Mouse (Mus musculus): ENCODE measurements around the gene Grk1. TPM values are rescaled to one million over a fixed set of nuclear protein-coding genes. Genes with fewer than 3 reads are reported as not detected.

The Grk1 gene
- polyA plus RNA-seq (2016; fragmentation: Nextera tagmentation; extraction: Ambion mirVana), result 0.03 TPM in 1 of 2 replicates, not detected in the other

DNA sequence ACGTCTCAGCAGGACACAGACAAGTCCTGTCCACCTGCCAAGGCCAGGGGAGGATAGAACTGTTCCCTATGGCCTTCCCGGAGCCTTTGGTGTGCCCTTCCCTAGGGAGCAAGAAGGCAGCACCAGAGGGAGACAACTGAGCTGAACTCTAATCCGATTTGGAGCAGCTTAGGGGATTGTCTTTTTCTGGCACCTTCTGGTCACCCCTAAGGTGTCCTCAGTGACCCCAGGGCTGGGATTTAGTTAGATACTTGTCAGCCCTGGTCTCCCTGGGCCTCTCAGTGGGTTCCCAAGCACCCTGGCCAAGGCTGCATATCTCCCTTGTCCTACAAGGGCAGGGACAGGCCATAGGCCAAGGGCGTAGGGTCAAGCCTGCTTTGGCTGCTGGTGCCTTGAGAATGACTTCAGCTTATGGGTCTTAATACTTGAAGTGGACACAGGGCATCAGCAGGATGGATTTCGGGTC, at the start of gene Grk1:
Grk1 (plus strand) TSS at position 416 of the 466 bp plus-strand sequence.
- 81% methylated on average over 5 of the region's 5 CpGs for WGBS
- no peaks in the 10 kb centered on the region for H3K27me3 ChIP-seq
- no peak within 1 kb of the TSS for H3K27ac ChIP-seq (replicated peaks)
- no peaks in the 10 kb centered on the region for H3K9me3 ChIP-seq
- H3K4me3 ChIP-seq, result no peak within 1 kb of the TSS
- no peak within 1 kb of the TSS for H3K4me2 ChIP-seq (replicated peaks)
- no peak within 1 kb of the TSS for H3K9ac ChIP-seq (replicated peaks)
- ATAC-seq (ENCODE audit: low FRiP score, low read depth), result no peak; the same call in 1 of the 2 replicates
- H3K36me3 ChIP-seq, result no peaks in the 10 kb centered on the region
- H3K4me1 ChIP-seq, result no peaks in the 10 kb centered on the region

DNA sequence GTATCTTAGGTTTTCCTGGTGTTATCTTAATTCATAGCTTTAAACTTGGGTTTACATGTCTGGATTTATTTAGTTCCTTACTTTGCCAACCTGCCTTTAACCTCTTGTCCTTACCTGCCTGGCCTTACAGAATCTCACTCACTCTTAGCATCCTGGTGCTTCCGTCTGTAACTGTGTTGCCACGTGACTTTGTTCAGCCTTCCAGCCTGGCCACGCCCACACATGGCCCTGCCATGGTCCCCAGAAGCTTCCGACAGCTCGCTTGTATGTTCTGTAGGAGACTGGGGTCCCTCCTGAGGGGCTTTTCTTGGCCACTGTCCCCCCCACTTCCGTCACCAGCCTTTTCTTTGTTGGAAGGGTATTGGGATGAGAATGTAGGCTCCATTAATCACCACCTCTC, 48.7 kb upstream of the Grk1 start:
- H3K4me2 ChIP-seq (replicated peaks), result no peak overlapping the region
- no peaks in the 10 kb centered on the region for H3K27me3 ChIP-seq
- H3K4me1 ChIP-seq, result no peaks in the 10 kb centered on the region
- H3K4me3 ChIP-seq, result no peak overlapping the region
- H3K36me3 ChIP-seq, result peaks cover 96% of the 10 kb centered on the region
- ATAC-seq (ENCODE audit: low FRiP score, low read depth), result no peak
- H3K9ac ChIP-seq (replicated peaks), result no peak overlapping the region
- H3K27ac ChIP-seq (replicated peaks), result no peak overlapping the region
- WGBS, result 91% methylated on average over 6 of the region's 6 CpGs
- H3K9me3 ChIP-seq, result no peaks in the 10 kb centered on the region

DNA sequence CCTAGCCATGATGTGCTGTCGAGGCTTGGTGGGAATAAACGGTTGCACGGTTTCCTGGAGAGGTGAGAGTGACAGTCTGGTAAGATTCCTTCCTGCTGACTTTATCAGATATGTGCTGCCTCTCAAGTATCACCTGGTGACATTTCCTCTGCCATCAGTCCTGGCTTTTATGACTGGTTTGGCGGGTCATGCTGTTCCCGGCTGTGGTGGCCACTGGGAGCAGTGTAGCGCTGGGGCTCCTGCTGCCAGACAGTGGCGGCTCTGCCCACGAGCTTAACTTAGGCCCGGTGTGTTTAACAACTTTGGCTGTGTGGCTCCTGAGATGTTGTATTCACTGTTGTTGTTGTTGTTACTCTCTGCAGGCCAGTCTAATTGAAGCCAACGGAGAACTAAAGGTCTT, 48.2 kb upstream of the Grk1 start:
- H3K27ac ChIP-seq (replicated peaks), result no peak overlapping the region
- ATAC-seq (ENCODE audit: low FRiP score, low read depth), result no peak
- no peak overlapping the region for H3K9ac ChIP-seq (replicated peaks)
- no peak overlapping the region for H3K4me2 ChIP-seq (replicated peaks)
- WGBS, result 87% methylated on average over 10 of the region's 10 CpGs
- H3K4me3 ChIP-seq, result no peak overlapping the region
- 0 out of 2 replicates have a peak, but pooled peaks cover 4% of the 10 kb centered on the region for H3K9me3 ChIP-seq
- H3K4me1 ChIP-seq, result no peaks in the 10 kb centered on the region
- no peaks in the 10 kb centered on the region for H3K27me3 ChIP-seq
- peaks cover 96% of the 10 kb centered on the region for H3K36me3 ChIP-seq

DNA sequence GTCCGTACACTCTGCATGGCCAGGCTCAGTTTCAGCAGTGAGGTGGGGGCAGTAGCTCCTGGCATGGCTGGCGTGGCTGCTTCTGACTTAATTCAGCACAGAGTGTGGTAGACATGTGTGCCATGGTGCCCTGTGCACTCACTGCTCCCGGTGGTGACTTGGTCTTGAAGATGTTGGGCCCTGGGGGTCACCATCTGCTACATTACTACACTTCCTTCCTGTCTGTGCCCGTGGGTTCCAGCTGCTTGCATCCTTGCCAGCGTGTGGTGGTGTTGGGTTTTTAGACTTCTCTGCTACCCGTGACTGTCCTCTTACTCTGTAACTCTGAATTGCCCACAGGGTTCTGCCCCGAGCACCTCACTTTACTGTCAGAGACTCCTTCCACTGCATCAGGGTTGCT, 44.7 kb upstream of the Grk1 start:
- Histone ChIP-seq H3K36me3 (peaks cover 96% of the 10 kb centered on the region), H3K9ac (replicated peaks) (no peak overlapping the region), H3K4me1 (no peaks in the 10 kb centered on the region), H3K27me3 (no peaks in the 10 kb centered on the region), H3K9me3 (0 out of 2 replicates have a peak, but pooled peaks cover 6% of the 10 kb centered on the region), H3K4me3 (no peak overlapping the region), H3K4me2 (replicated peaks) (no peak overlapping the region), H3K27ac (replicated peaks) (no peak overlapping the region)
- no peak for ATAC-seq (ENCODE audit: low FRiP score, low read depth)
- WGBS, result 97% methylated on average over 7 of the region's 7 CpGs

DNA sequence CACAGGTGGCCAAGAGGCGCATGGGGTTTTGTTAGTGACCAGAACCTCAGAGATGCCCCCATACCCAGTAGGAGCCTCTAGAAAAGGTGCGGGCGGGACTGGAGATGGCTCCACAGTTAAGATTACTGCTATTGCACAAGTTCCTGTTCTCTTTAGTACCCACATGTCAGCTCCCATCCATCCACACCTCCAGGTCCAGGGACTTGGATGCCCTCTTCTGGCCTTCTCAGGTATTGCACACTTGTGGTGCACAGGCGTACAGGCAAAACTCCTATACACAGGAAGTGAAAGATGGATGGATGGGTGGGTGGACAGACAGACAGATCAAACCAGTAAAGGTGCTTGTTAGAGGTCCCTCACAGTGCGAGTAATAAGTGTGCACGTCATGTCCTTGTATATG, 43.0 kb upstream of the Grk1 start:
- 0 out of 2 replicates have a peak, but pooled peaks cover 6% of the 10 kb centered on the region for H3K9me3 ChIP-seq
- H3K36me3 ChIP-seq, result peaks cover 96% of the 10 kb centered on the region
- no peaks in the 10 kb centered on the region for H3K4me1 ChIP-seq
- H3K27ac ChIP-seq (replicated peaks), result no peak overlapping the region
- ATAC-seq (ENCODE audit: low FRiP score, low read depth), result no peak
- 99% methylated on average over 6 of the region's 6 CpGs for WGBS
- no peaks in the 10 kb centered on the region for H3K27me3 ChIP-seq
- no peak overlapping the region for H3K9ac ChIP-seq (replicated peaks)
- no peak overlapping the region for H3K4me3 ChIP-seq
- H3K4me2 ChIP-seq (replicated peaks), result no peak overlapping the region

DNA sequence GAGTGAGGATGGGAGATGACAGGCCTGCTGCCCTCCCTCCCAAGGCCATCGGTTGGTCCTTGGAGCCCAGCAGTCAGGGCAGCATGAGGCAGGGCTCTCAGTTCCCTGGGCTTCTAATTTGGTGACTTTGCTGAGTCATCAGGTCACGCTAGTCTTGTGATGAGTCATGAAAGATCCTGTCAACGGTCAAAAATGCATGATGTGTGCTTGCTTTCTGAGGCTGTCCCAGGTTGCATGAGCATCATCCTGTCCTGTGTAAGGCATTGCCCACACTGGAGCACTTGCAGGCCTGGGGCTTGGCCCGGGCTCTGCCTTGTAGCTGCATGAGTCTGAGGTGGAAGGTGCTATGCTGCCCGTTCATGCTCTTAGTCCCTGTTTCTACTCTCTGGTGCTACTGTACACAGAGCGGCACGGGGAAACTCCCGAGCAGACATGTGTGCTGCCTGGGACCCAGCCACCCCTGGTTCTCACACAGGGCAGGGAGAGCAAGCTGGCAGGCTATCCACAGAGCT, 31.7 kb upstream of the Grk1 start:
- H3K9me3 ChIP-seq, result no peaks in the 10 kb centered on the region
- no peak for ATAC-seq (ENCODE audit: low FRiP score, low read depth)
- H3K27me3 ChIP-seq, result no peaks in the 10 kb centered on the region
- no peak overlapping the region for H3K4me2 ChIP-seq (replicated peaks)
- H3K27ac ChIP-seq (replicated peaks), result no peak overlapping the region
- no peak overlapping the region for H3K4me3 ChIP-seq
- peaks cover 93% of the 10 kb centered on the region for H3K36me3 ChIP-seq
- no peaks in the 10 kb centered on the region for H3K4me1 ChIP-seq
- H3K9ac ChIP-seq (replicated peaks), result no peak overlapping the region
- WGBS, result 93% methylated on average over 8 of the region's 8 CpGs

DNA sequence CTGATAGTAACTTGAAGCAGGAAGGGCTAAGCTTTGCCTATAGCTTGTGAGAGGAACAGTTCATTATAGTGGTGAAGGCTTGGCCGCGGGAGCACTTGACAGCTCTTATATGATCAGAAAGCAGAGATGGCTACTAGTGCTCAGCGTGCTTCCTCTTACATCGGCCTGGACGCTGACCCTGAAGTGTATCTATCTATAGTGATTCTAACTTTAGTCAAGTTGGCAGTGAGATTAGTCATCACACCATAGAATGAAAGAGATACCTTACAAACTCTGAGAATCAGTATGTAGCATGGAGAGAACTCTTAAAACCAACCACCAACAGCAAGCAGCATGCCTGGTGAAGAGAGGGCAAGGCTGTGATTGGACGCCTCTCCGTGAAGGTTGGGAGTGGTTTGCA, 23.3 kb upstream of the Grk1 start:
- 95% methylated on average over 7 of the region's 7 CpGs for WGBS
- Histone ChIP-seq H3K4me1 (no peaks in the 10 kb centered on the region), H3K27ac (replicated peaks) (no peak overlapping the region), H3K4me2 (replicated peaks) (no peak overlapping the region), H3K9me3 (no peaks in the 10 kb centered on the region), H3K36me3 (peaks cover 35% of the 10 kb centered on the region), H3K4me3 (no peak overlapping the region), H3K9ac (replicated peaks) (no peak overlapping the region), H3K27me3 (no peaks in the 10 kb centered on the region)
- ATAC-seq (ENCODE audit: low FRiP score, low read depth), result no peak

DNA sequence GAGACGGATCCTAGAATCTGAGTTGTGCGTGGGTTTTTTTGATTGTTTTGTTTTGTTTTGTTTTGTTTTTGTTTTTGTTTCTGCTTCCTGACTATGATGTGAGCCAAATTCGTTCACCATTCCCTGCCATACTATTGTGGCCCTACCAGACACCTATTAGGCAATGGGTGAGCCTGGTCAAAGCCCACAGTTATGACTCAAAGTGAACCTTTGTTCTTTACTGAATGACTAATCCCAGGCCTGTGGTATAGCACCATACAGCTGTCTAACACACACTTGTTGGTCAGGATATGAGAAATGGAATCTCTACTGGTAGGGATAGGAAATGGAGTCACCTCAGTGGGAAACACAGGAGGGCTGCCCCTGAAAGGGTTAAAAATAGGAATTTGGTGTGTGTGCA, 22.3 kb upstream of the Grk1 start:
- Histone ChIP-seq H3K27ac (replicated peaks) (no peak overlapping the region), H3K36me3 (peaks cover 28% of the 10 kb centered on the region), H3K27me3 (no peaks in the 10 kb centered on the region), H3K4me3 (no peak overlapping the region), H3K9ac (replicated peaks) (no peak overlapping the region), H3K9me3 (no peaks in the 10 kb centered on the region), H3K4me1 (no peaks in the 10 kb centered on the region), H3K4me2 (replicated peaks) (no peak overlapping the region)
- no peak for ATAC-seq (ENCODE audit: low FRiP score, low read depth)
- WGBS, result 91% methylated on average over 3 of the region's 3 CpGs

DNA sequence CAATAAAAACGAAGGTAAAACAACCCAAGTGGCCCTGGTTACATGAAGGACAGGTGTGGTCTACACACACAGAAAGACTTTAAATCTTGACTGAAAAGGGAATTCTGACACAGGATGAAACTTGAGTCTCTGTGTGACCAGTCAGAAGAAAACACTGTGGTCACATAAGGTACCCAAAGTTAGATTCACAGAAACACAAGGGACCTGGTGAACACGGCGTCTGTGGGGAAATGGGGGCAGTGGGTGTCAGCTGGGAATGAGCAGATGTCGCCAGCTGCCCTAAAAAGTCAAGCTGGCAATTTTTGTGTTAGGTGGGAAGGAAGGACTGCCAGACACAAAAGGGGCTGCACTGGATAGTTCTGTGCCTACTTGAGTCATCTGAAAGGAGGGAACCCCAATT, 21.9 kb upstream of the Grk1 start:
- no peak overlapping the region for H3K27ac ChIP-seq (replicated peaks)
- H3K4me3 ChIP-seq, result no peak overlapping the region
- no peak overlapping the region for H3K4me2 ChIP-seq (replicated peaks)
- ATAC-seq (ENCODE audit: low FRiP score, low read depth), result no peak
- WGBS, result 96% methylated on average over 4 of the region's 4 CpGs
- H3K9me3 ChIP-seq, result no peaks in the 10 kb centered on the region
- no peak overlapping the region for H3K9ac ChIP-seq (replicated peaks)
- H3K4me1 ChIP-seq, result no peaks in the 10 kb centered on the region
- no peaks in the 10 kb centered on the region for H3K27me3 ChIP-seq
- H3K36me3 ChIP-seq, result peaks cover 25% of the 10 kb centered on the region

DNA sequence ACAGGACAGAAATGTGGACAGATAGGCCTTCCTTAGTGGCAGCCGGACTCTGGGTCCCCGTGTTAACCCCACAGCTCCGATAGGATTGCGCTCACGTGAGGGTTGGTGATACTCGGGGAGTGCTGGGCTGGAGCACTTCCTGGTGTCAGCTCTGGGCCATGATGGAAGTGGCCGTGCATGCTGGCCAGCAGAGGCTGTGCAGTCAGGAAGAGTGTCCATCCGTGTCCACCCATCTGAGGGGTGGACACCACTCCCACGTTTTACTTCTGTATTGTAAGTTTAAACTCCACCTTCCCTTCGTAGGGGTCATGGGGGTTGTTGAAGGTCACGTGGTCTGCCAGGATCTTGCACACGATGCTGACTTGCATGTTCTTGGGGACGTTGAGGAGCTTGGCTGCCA, 18.5 kb upstream of the Grk1 start:
- H3K4me3 ChIP-seq, result no peak overlapping the region
- H3K9me3 ChIP-seq, result no peaks in the 10 kb centered on the region
- no peak overlapping the region for H3K9ac ChIP-seq (replicated peaks)
- no peaks in the 10 kb centered on the region for H3K27me3 ChIP-seq
- ATAC-seq (ENCODE audit: low FRiP score, low read depth), result no peak
- no peaks in the 10 kb centered on the region for H3K4me1 ChIP-seq
- no peak overlapping the region for H3K27ac ChIP-seq (replicated peaks)
- 0 out of 2 replicates have a peak, but pooled peaks cover 1% of the 10 kb centered on the region for H3K36me3 ChIP-seq
- no peak overlapping the region for H3K4me2 ChIP-seq (replicated peaks)
- WGBS, result 81% methylated on average over 13 of the region's 13 CpGs

DNA sequence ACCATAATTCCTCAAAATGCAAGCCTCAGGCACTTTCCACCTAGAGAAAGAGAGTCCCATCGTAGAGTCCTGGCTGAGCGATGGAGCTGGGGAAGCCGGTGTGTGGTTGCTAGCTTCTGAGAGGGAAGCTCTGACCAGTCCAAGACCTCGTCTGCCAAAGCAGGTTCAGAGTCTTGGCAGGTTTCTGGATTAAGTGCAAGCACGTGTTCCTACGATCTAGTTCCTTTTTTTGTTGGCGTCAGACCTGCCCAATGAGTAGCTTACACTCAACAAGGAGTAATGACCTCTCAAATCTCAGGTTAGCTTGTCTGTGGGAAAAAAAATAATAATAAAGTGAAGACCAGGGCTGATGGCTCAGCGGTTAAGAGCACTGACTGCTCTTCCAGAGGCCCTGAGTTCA, 17.2 kb upstream of the Grk1 start:
- Histone ChIP-seq H3K4me3 (no peak overlapping the region), H3K27ac (replicated peaks) (no peak overlapping the region), H3K4me1 (no peaks in the 10 kb centered on the region), H3K36me3 (no peaks in the 10 kb centered on the region), H3K9ac (replicated peaks) (no peak overlapping the region), H3K27me3 (no peaks in the 10 kb centered on the region), H3K4me2 (replicated peaks) (no peak overlapping the region), H3K9me3 (no peaks in the 10 kb centered on the region)
- no peak for ATAC-seq (ENCODE audit: low FRiP score, low read depth)
- 86% methylated on average over 8 of the region's 8 CpGs for WGBS

DNA sequence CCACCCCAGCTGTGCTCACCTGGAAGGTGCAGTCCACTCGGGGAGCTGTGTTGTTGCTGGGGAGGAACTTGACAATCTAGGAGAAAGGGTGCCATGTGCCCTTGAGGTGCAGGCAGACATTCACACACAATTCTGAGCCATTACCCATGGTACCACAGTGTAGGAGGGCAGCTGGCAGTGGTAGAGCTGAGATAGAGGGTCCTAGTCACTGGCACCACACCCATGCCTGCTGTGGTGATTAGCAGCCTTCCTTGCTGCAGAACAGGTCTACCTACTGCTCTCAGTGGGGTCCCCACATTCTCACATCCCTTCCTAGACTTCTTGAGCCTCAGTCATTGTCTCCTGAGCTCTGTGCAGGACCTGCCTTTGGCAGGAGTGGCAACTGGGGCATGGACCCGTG, 16.1 kb upstream of the Grk1 start:
- Histone ChIP-seq H3K9ac (replicated peaks) (no peak overlapping the region), H3K27me3 (no peaks in the 10 kb centered on the region), H3K4me3 (no peak overlapping the region), H3K9me3 (no peaks in the 10 kb centered on the region), H3K27ac (replicated peaks) (no peak overlapping the region), H3K4me1 (no peaks in the 10 kb centered on the region), H3K4me2 (replicated peaks) (no peak overlapping the region), H3K36me3 (no peaks in the 10 kb centered on the region)
- ATAC-seq (ENCODE audit: low FRiP score, low read depth), result no peak
- 82% methylated on average over 2 of the region's 2 CpGs for WGBS

DNA sequence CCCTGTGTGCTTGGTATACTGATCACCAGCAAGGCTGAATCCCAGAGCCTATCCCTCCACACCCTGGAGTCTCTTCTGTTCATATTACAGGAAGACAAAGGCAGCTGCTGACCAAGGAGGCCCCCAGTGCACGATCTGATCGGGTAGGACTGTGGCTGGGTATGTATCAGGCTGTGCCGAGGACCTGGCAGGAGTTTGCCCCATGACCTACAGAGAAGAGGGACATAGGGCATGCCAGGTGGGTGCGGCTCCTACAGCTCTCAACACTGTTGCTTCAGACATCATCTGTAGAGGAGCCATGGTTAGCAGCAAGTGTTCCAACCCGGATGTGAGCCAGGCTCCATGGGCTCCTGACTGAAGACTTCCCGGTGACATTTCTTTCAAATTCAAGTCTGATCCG, 11.0 kb upstream of the Grk1 start:
- Histone ChIP-seq H3K9ac (replicated peaks) (no peak overlapping the region), H3K27ac (replicated peaks) (no peak overlapping the region), H3K4me2 (replicated peaks) (no peak overlapping the region), H3K4me3 (no peak overlapping the region), H3K36me3 (no peaks in the 10 kb centered on the region), H3K4me1 (no peaks in the 10 kb centered on the region), H3K27me3 (no peaks in the 10 kb centered on the region), H3K9me3 (no peaks in the 10 kb centered on the region)
- WGBS, result 92% methylated on average over 7 of the region's 7 CpGs
- no peak for ATAC-seq (ENCODE audit: low FRiP score, low read depth)
